Mouse (Mus musculus): ENCODE measurements around the gene OR5BS1P. TPM values are rescaled to one million over a fixed set of nuclear protein-coding genes. Genes with fewer than 3 reads are reported as not detected.

The OR5BS1P gene
- polyA plus RNA-seq, 1 experiment from 2014 or later = not detected

- H3K4me2 ChIP-seq (replicated peaks) = no peak overlapping the region
These were observed 58.4 kb downstream of the OR5BS1P start for GRCm38 (mm10) chr15:98528066-98528563.

More at GRCm38 (mm10) chr15:98528066-98528563, 58.4 kb downstream of the OR5BS1P start:
- peaks cover 80% of the 10 kb centered on the region for H3K36me3 ChIP-seq
- no peak overlapping the region for H3K27ac ChIP-seq (replicated peaks)
- H3K9me3 ChIP-seq = no peaks in the 10 kb centered on the region
- WGBS = 88% methylated on average over 5 of the region's 5 CpGs
- no peaks in the 10 kb centered on the region for H3K27me3 ChIP-seq
- ATAC-seq (replicated peaks) = no peak
- H3K4me1 ChIP-seq = peaks cover 23% of the 10 kb centered on the region
- H3K4me3 ChIP-seq = no peak overlapping the region
- no peak overlapping the region for H3K9ac ChIP-seq (replicated peaks)

Small RNA genes lying within 50 kb of the gene (microRNA-seq; reads per million reads assigned to microRNA genes)
- 0.66 reads per million for gene Mir1291

Other genes with a start within 250 kb of the OR5BS1P start
- not detected in 2 replicates for gene Gm44579, start 248.9 kb upstream of the OR5BS1P start, polyA plus RNA-seq (2015; fragmentation: Nextera tagmentation; extraction: Ambion mirVana)
- not detected in 2 replicates for gene Olfr287, start 248.8 kb upstream of the OR5BS1P start, polyA plus RNA-seq (2015; fragmentation: Nextera tagmentation; extraction: Ambion mirVana)
- not detected in 2 replicates for gene Olfr286, start 235.4 kb upstream of the OR5BS1P start, polyA plus RNA-seq (2015; fragmentation: Nextera tagmentation; extraction: Ambion mirVana)
- gene H1fnt, start 212.6 kb upstream of the OR5BS1P start, polyA plus RNA-seq (2015; fragmentation: Nextera tagmentation; extraction: Ambion mirVana) = not detected in 2 replicates
- gene Zfp641, start 173.7 kb upstream of the OR5BS1P start, polyA plus RNA-seq (2015; fragmentation: Nextera tagmentation; extraction: Ambion mirVana) = 3.3 and 4.2 TPM in 2 replicates
- gene Olfr285, start 152.5 kb upstream of the OR5BS1P start, polyA plus RNA-seq (2015; fragmentation: Nextera tagmentation; extraction: Ambion mirVana) = not detected in 2 replicates
- gene Olfr284, start 128.9 kb upstream of the OR5BS1P start, polyA plus RNA-seq (2015; fragmentation: Nextera tagmentation; extraction: Ambion mirVana) = not detected in 2 replicates
- not detected in 2 replicates for gene Olfr283, start 89.0 kb upstream of the OR5BS1P start, polyA plus RNA-seq (2015; fragmentation: Nextera tagmentation; extraction: Ambion mirVana)
- not detected in 2 replicates for gene Olfr282, start 38.7 kb upstream of the OR5BS1P start, polyA plus RNA-seq (2015; fragmentation: Nextera tagmentation; extraction: Ambion mirVana)
- not detected in 2 replicates for gene Olfr281, start 17.3 kb upstream of the OR5BS1P start, polyA plus RNA-seq (2015; fragmentation: Nextera tagmentation; extraction: Ambion mirVana)
- not detected in 2 replicates for gene Lalba, start 12.8 kb downstream of the OR5BS1P start, polyA plus RNA-seq (2015; fragmentation: Nextera tagmentation; extraction: Ambion mirVana)
- gene Olfr279, start 22.5 kb downstream of the OR5BS1P start, polyA plus RNA-seq (2015; fragmentation: Nextera tagmentation; extraction: Ambion mirVana) = not detected in 2 replicates
- 140 and 152 TPM in 2 replicates for gene Kansl2, start 64.4 kb downstream of the OR5BS1P start, polyA plus RNA-seq (2015; fragmentation: Nextera tagmentation; extraction: Ambion mirVana)
- gene Ccnt1, start 101.0 kb downstream of the OR5BS1P start, polyA plus RNA-seq (2015; fragmentation: Nextera tagmentation; extraction: Ambion mirVana) = 66.5 and 72.0 TPM in 2 replicates
- 0.56 TPM in 1 of 2 replicates, not detected in the other for gene 4930415O20Rik, start 101.1 kb downstream of the OR5BS1P start, polyA plus RNA-seq (2015; fragmentation: Nextera tagmentation; extraction: Ambion mirVana)
- 12.5 and 13.8 TPM in 2 replicates for gene Adcy6, start 140.2 kb downstream of the OR5BS1P start, polyA plus RNA-seq (2015; fragmentation: Nextera tagmentation; extraction: Ambion mirVana)
- gene Cacnb3, start 160.9 kb downstream of the OR5BS1P start, polyA plus RNA-seq (2015; fragmentation: Nextera tagmentation; extraction: Ambion mirVana) = 134 and 138 TPM in 2 replicates
- 23.5 and 25.0 TPM in 2 replicates for gene Ddx23, start 193.0 kb downstream of the OR5BS1P start, polyA plus RNA-seq (2015; fragmentation: Nextera tagmentation; extraction: Ambion mirVana)
- 11.0 and 12.8 TPM in 2 replicates for gene Rnd1, start 207.6 kb downstream of the OR5BS1P start, polyA plus RNA-seq (2015; fragmentation: Nextera tagmentation; extraction: Ambion mirVana)
- gene Ccdc65, start 238.3 kb downstream of the OR5BS1P start, polyA plus RNA-seq (2015; fragmentation: Nextera tagmentation; extraction: Ambion mirVana) = 2.3 and 4.3 TPM in 2 replicates